Mouse (Mus musculus) neural tube, embryonic 11.5 days (tissue): ENCODE data around the gene Col6a2. TPM values are rescaled to one million over a fixed set of nuclear protein-coding genes. Genes with fewer than 3 reads are reported as not detected.

ENCODE experiments used
- ATAC-seq: fragments of 200-750 bp; cut with Nextera tagmentation; 2 replicates; pipeline ENCODE4 v1.8.0; 2017; ENCODE audit warnings: moderate number of reproducible peaks, mild to moderate bottlenecking, moderate TSS enrichment, moderate library complexity; ENCODE audit not compliant: insufficient read depth, low FRiP score, low TSS enrichment
- DNase-seq: peaks from one replicate; pipeline ENCODE4 v3.0.0-alpha.2; 2015; ENCODE audit warnings: low spot score
- H3K27ac ChIP-seq: fragments of 300-500 bp; sonication (generic); 2 replicates; pipeline ENCODE4 v1.5.1; 2014; ENCODE audit warnings: low read depth, mild to moderate bottlenecking, low read length
- H3K27me3 ChIP-seq: fragments of 300-500 bp; sonication (generic); 2 replicates; pipeline ENCODE4 v1.6.1; 2014; ENCODE audit warnings: mild to moderate bottlenecking, low read length, mixed read lengths; ENCODE audit not compliant: control insufficient read depth, insufficient read depth
- H3K36me3 ChIP-seq: fragments of 300-500 bp; sonication (generic); 2 replicates; pipeline ENCODE4 v1.6.1; 2014; ENCODE audit warnings: mild to moderate bottlenecking, low read length, moderate library complexity, mixed read lengths; ENCODE audit not compliant: control insufficient read depth, insufficient read depth
- H3K4me1 ChIP-seq: fragments of 300-500 bp; sonication (generic); 2 replicates; pipeline ENCODE4 v1.6.1; 2014; ENCODE audit warnings: low read length, mixed read lengths; ENCODE audit not compliant: control insufficient read depth, insufficient read depth
- H3K4me2 ChIP-seq: fragments of 300-500 bp; sonication (generic); 2 replicates; pipeline ENCODE4 v1.6.1; 2014; ENCODE audit warnings: low read depth, mild to moderate bottlenecking, moderate library complexity
- H3K4me3 ChIP-seq: fragments of 300-500 bp; sonication (generic); 2 replicates; pipeline ENCODE4 v1.5.1; 2014; ENCODE audit warnings: low read depth, low read length
- H3K9ac ChIP-seq: fragments of 300-500 bp; sonication (generic); 2 replicates; pipeline ENCODE4 v1.6.1; 2014; ENCODE audit warnings: mild to moderate bottlenecking, low read length
- H3K9me3 ChIP-seq: fragments of 300-500 bp; sonication (generic); 2 replicates; pipeline ENCODE4 v1.6.1; 2016; ENCODE audit warnings: low read length; ENCODE audit not compliant: control insufficient read depth
- WGBS: fragments of 180-500 bp; shearing (Covaris S2); extraction: QIAGEN DNeasy Blood & Tissue Kit; methylation state at CpG from one replicate; pipeline ENCODE4 v1.1.7; 2014; 5-methylcytosine and 5-hydroxymethylcytosine counted together
- polyA plus RNA-seq: library from polyadenylated mRNA; unstranded; fragments of >200 nt; fragmentation: Nextera tagmentation; extraction: Ambion mirVana; gene quantifications from 2 replicates; pipeline ENCODE4 v1.2.1, GENCODE M21; 2014

The Col6a2 gene
- polyA plus RNA-seq, 1 experiment from 2014 or later, result 10.3 TPM

GRCm38 (mm10) chr10:76642628-76643434 lies 19.4 kb upstream of the Col6a2 start:
- 79% methylated on average over 9 of the region's 9 CpGs for WGBS
- Histone ChIP-seq H3K4me3 (no peak overlapping the region), H3K9me3 (no peaks in the 10 kb centered on the region), H3K27ac (no peak overlapping the region), H3K4me2 (no peak overlapping the region), H3K4me1 (no peaks in the 10 kb centered on the region), H3K27me3 (no peaks in the 10 kb centered on the region), H3K9ac (no peak overlapping the region), H3K36me3 (no peaks in the 10 kb centered on the region)
- ATAC-seq (no peak), DNase-seq (no peak)

GRCm38 (mm10) chr10:76641894-76642627 lies 18.6 kb upstream of the Col6a2 start:
- 87% methylated on average over 13 of the region's 13 CpGs for WGBS
- ATAC-seq, result no peak
- no peaks in the 10 kb centered on the region for H3K9me3 ChIP-seq
- no peaks in the 10 kb centered on the region for H3K36me3 ChIP-seq
- H3K4me1 ChIP-seq, result no peaks in the 10 kb centered on the region
- H3K27me3 ChIP-seq, result no peaks in the 10 kb centered on the region
- no peak overlapping the region for H3K4me3 ChIP-seq
- H3K4me2 ChIP-seq, result no peak overlapping the region
- no peak overlapping the region for H3K9ac ChIP-seq
- no peak overlapping the region for H3K27ac ChIP-seq
- no peak for DNase-seq

- H3K9ac ChIP-seq, result no peak overlapping the region
- whole genome bisulfite sequencing, result 93% methylated on average over 2 of the region's 2 CpGs
These were observed 16.5 kb upstream of the Col6a2 start for GRCm38 (mm10) chr10:76639952-76640351.

GRCm38 (mm10) chr10:76636601-76637000 lies 13.2 kb upstream of the Col6a2 start:
- no peaks in the 10 kb centered on the region for H3K27me3 ChIP-seq
- no peaks in the 10 kb centered on the region for H3K36me3 ChIP-seq
- H3K9me3 ChIP-seq, result no peaks in the 10 kb centered on the region
- no peak for ATAC-seq
- no peak for DNase-seq
- H3K4me1 ChIP-seq, result no peaks in the 10 kb centered on the region; the same call in 1 of the 2 replicates
- 86% methylated on average over 4 of the region's 4 CpGs for WGBS
- no peak overlapping the region for H3K9ac ChIP-seq
- H3K27ac ChIP-seq, result no peak overlapping the region
- no peak overlapping the region for H3K4me2 ChIP-seq
- H3K4me3 ChIP-seq, result no peak overlapping the region

More at GRCm38 (mm10) chr10:76639952-76640351, 16.5 kb upstream of the Col6a2 start:
- Histone ChIP-seq H3K4me3 (no peak overlapping the region), H3K4me1 (no peaks in the 10 kb centered on the region), H3K4me2 (no peak overlapping the region), H3K9me3 (no peaks in the 10 kb centered on the region), H3K36me3 (no peaks in the 10 kb centered on the region), H3K27ac (no peak overlapping the region), H3K27me3 (no peaks in the 10 kb centered on the region)
- ATAC-seq, result no peak
- DNase-seq, result no peak

- no peaks in the 10 kb centered on the region for H3K9me3 ChIP-seq
- H3K4me2 ChIP-seq, result no peak overlapping the region
- no peak overlapping the region for H3K27ac ChIP-seq
- DNase-seq (no peak), ATAC-seq (no peak)
- H3K4me1 ChIP-seq, result no peaks in the 10 kb centered on the region; the same call in 1 of the 2 replicates
- 55% methylated on average over 3 of the region's 3 CpGs for WGBS
- H3K9ac ChIP-seq, result no peak overlapping the region
- H3K27me3 ChIP-seq, result no peaks in the 10 kb centered on the region
- no peak overlapping the region for H3K4me3 ChIP-seq
- H3K36me3 ChIP-seq, result no peaks in the 10 kb centered on the region
These were observed 12.6 kb upstream of the Col6a2 start for GRCm38 (mm10) chr10:76636026-76636425.

GRCm38 (mm10) chr10:76634584-76634983 lies 11.2 kb upstream of the Col6a2 start:
- WGBS, result 83% methylated on average over 5 of the region's 5 CpGs
- DNase-seq (no peak), ATAC-seq (no peak)
- no peak overlapping the region for H3K4me2 ChIP-seq
- H3K4me3 ChIP-seq, result no peak overlapping the region
- no peak overlapping the region for H3K27ac ChIP-seq
- no peaks in the 10 kb centered on the region for H3K27me3 ChIP-seq
- H3K9ac ChIP-seq, result no peak overlapping the region
- no peaks in the 10 kb centered on the region for H3K36me3 ChIP-seq
- no peaks in the 10 kb centered on the region for H3K9me3 ChIP-seq
- no peaks in the 10 kb centered on the region; the same call in 1 of the 2 replicates for H3K4me1 ChIP-seq

GRCm38 (mm10) chr10:76634094-76634571 lies 10.7 kb upstream of the Col6a2 start:
- H3K27ac ChIP-seq, result no peak overlapping the region
- H3K4me1 ChIP-seq, result no peaks in the 10 kb centered on the region; the same call in 1 of the 2 replicates
- ATAC-seq (no peak), DNase-seq (no peak)
- H3K9me3 ChIP-seq, result no peaks in the 10 kb centered on the region
- no peak overlapping the region for H3K4me3 ChIP-seq
- no peaks in the 10 kb centered on the region for H3K36me3 ChIP-seq
- WGBS, result 69% methylated on average over 7 of the region's 7 CpGs
- H3K27me3 ChIP-seq, result no peaks in the 10 kb centered on the region
- no peak overlapping the region for H3K9ac ChIP-seq
- no peak overlapping the region for H3K4me2 ChIP-seq

GRCm38 (mm10) chr10:76632630-76633029 lies 9.2 kb upstream of the Col6a2 start:
- 86% methylated on average over 8 of the region's 8 CpGs for WGBS

More at GRCm38 (mm10) chr10:76632630-76633029, 9.2 kb upstream of the Col6a2 start:
- DNase-seq (no peak), ATAC-seq (no peak)
- no peak overlapping the region for H3K4me2 ChIP-seq
- H3K4me1 ChIP-seq, result no peaks in the 10 kb centered on the region; the same call in 1 of the 2 replicates
- H3K36me3 ChIP-seq, result no peaks in the 10 kb centered on the region
- no peaks in the 10 kb centered on the region for H3K27me3 ChIP-seq
- no peaks in the 10 kb centered on the region for H3K9me3 ChIP-seq
- H3K4me3 ChIP-seq, result no peak overlapping the region
- H3K27ac ChIP-seq, result no peak overlapping the region
- H3K9ac ChIP-seq, result no peak overlapping the region
